Mouse (Mus musculus) ovary, postnatal 36 days (tissue): ENCODE data around the gene Polh.

Experiments used
- DNase-seq: peaks from one replicate; pipeline ENCODE4 v3.0.0; 2022; ENCODE audit warnings: low spot score, mixed read lengths

Gene Polh

DNA sequence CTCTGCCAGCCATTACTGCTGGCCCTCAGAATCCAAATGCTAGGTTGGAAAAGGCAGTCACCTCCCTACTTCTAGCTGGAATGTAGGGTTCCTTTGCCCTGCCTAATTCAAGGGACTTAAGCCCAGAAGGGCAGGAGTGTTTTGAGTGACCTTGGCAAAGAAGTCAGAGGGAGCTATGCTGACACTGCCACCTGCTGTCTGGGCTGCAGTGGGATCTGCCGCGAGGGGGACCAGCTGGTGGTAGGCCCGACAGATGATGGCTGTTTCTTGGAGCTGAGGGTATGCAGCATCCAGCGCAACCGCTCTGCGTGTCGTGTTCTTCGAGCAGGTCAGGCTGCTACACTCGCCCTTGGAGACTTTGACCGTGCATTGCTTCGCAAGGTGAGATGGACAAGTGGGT, 35.4 kb downstream of the Polh start:
- DNase-seq: peak; percentile 42

DNA sequence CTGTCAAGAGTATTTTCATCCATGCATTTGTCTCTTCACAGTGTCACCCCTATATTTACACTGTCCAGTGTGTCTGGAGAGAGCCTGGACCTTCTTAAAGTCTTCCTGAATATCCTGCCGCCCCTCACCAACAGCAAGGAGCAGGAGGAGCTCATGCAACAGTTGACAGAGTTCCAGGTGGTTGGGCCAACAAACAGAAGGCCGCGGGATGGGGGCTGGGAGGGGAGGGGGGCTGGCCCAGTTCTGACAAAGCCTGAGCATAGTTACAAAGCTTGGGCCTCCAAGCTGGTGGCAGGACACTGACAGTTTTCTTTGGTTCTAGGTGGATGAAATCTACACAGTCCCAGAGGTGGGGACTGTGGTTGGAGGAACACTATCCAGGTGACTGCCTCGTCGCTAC, 36.2 kb downstream of the Polh start:
- DNase-seq: no peak

DNA sequence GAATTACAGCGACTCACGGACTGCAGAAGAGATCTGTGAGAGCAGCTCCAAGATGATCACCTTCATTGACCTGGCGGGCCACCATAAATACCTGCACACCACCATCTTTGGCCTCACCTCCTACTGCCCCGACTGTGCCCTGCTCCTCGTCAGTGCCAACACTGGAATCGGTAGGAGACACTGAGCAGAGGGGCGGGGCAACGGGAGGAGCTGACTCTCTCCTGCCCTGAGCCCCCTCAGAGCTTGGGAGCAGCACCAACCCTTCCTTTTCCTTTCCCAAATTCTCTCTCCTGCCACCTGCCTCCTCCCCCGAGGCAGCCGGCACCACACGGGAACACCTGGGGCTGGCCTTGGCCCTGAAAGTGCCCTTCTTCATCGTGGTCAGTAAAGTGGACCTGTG, 37.0 kb downstream of the Polh start:
- no peak for DNase-seq

- DNase-seq: no peak
Measured at GRCm38 (mm10) chr17:46164791-46165190, 37.7 kb downstream of the Polh start.

- DNase-seq: no peak
Measured at GRCm38 (mm10) chr17:46164301-46164700, 38.1 kb downstream of the Polh start.

DNA sequence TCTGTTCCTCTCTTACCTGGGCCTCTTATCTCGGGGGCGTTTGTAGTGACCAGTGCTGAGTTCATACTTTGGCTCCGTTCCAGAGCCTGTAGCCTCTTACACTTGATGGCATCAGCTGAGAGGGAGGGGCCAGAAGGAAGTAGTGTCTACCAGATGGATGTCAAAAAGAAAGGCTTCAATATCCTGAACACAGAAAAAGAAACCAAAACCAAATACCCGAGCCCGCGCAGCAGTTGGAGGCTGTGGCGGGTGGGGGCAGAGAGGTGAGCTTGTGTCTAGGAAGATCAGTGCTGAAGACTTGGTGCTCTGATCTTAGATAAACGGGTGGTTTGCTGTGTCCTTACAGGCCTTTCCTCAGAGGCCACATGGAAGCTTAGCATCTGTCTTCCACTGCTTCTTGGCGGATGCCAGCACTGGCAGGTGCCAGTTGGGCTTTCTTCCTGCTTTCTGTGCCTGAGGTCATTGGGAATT, 39.5 kb downstream of the Polh start:
- no peak for DNase-seq

DNA sequence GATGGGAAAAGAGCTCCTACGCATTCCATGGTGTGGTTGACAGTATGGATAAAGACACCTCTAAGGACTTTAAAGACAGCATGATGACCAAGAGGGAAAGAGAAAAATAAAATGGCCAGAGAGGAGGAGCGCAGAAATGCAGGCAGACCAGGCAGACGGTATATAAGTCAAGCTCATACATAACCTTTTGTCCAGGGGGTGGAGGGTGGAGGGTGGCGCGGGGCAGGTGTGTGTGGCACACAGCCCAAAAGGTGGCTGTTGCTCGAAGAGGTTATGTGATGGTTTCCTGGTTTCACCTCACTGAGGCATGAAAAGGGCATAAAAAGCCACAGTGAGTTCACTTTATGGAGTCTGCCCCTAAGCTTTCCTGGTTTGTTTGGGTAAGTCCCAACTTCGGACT, 39.9 kb downstream of the Polh start:
- DNase-seq: no peak

- no peak for DNase-seq
Measured at GRCm38 (mm10) chr17:46161710-46162109, 40.7 kb downstream of the Polh start.

DNA sequence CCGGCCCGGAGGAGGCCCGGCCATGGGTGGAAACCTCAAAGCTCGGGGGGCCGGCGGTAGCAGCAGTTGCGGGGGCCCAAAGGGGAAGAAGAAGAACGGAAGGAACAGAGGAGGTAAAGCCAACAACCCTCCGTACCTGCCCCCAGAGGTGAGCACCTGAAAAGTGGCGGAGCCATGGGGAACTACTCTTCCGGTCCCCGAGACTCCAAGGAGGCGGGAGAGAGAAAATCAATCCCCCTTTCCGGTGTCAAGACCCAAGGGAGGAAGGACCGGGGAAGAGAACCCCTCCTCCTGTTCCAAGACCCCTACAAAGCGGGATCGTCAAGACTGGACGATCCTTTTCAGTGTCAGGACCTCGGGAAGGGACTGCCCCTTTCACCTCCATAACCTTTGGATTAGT, 41.3 kb downstream of the Polh start:
- DNase-seq: no peak

GRCm38 (mm10) chr17:46160686-46161085, 41.8 kb downstream of the Polh start, which contains the start of gene Gtpbp2:
Gene Gtpbp2 (plus strand): TSS chr17:46161032.
- peak; percentile 90 for DNase-seq

DNA sequence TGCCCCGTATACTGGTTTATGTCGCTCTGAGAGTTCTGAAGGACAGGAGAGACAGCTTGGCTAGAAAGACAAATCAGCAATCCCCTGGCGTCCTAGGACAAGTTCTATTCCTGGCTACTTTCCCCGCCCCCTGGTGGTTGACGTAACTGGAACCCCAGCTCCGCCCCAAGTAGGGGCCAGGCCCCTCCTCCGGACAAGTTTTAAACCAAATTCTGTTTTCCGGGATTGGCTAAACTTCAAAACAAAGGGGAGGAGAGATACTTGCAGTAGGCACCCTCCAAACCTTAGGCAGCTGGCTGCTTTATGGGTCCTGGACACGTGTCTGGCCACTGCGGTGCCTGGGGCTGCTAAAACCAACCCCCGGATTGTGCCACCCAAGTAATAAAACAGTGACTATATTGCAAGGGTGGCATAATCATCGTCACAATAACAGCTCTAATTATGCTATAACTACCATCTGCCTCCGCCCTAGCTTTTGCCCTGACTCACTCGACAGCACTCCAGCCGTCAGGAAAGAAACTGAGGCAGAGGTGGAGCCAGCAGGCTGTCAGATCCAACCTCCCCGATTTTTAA, 42.3 kb downstream of the Polh start:
- DNase-seq: peak; percentile 89

GRCm38 (mm10) chr17:46159236-46159635, 43.2 kb downstream of the Polh start:
- DNase-seq: no peak

DNA sequence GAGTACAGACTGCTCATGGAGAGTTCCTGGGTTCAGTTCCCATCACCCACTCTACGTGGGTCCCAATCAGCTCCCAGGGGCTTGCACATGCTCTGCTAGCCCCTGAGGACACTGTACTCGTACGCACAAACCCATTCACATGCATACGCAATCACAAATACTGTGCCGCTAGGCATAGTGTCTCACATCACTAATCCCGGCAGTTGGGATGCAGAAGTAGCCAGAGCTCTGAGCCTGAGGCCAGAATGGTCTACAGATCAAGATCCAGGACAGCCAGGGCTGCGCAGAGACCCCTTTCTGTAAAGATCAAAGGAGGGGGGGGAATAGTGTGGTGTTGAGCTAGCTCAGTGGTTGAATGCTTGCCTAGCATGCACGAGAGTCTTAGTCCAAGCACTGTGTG, 45.3 kb downstream of the Polh start:
- DNase-seq: no peak

DNA sequence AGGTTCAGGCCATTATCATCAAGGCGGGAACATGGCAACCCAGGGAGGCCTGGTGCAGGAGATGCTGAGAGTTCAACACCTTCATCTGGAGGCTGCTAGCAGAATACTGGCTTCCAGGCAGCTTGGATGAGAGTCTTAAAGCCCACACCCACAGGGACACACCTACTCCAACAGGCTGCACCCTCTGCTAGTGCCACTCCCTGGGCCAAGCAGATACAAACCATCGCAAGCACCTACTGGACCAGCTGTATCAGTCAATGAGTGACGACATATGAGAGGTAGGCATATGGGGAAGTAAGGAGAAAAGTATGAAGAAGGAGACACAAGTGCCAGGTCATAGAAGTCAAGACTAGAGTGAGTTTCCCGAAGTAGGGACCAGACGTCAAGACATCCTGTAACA, 45.8 kb downstream of the Polh start:
- no peak for DNase-seq

DNA sequence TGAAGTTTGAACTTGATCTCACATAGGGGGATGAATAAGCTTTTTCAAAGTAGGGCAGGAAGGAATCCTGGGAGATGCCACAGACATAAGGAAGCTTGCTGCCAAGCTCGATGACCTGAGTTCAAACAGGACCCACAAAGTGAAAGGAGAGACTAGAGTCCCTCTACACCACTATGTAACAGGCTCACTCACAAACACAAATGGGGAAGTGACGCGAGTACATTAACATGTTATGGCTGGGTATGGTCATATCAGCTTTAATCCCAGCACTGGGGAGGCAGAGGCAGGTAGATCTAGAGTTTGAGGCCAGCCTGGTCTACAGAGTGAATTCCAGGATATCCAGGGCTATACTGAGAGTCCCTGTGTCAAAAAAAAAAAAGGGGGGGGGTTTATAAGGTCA, 48.1 kb downstream of the Polh start:
- no peak for DNase-seq

DNA sequence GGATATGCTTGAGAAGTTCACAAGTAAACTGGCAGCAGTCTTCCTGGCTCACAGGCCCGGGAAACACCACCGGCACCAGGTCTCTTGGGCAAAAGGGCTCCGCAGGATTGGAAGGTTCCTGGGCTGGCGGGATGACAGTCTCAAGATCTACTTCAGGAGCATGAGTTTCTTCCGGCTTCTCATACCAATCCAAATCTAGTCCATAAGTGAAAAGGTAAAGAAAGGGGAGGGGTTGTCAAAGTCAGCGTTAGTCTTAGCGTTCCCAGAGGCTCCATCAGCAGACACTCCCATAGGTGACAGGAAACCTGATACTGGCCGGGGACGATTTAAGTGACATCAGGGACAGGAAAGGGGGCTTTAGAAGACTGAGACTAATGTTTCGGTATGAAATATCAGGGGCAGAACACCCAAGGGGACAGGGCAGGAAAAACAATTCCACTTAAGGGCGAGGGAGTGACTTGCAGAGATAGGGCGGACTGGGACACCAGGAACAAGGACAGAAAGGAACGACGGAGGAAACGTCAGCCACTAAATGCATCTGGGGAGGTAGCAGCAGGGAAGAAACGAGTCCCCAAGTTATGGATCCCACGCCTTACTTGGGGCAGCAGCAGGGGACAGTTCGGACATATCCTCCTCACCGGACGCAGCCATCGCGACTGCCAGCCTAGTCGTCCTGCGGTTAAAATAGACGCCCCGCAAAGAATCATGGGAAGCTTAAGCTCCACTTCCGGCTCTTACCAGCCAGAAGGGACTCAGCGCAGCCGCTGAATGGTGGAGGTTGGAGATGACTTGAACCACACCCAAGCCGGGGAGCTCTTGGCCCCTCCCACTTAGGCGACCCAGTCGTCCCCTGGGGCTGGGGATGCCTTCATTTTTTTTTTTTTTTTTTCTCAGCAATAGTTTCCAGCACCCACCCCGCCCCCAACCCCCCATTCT, 49.3 kb downstream of the Polh start, which contains the start of gene Mad2l1bp:
Gene Mad2l1bp, minus strand, starts transcription at position 707 of the 936 bp plus-strand sequence.
- peak; percentile 81 for DNase-seq

- peak; percentile 83 for DNase-seq
Measured at GRCm38 (mm10) chr17:46143578-46144423, 58.6 kb downstream of the Polh start, which contains the start of gene Rsph9. Gene Rsph9 (minus strand): TSS chr17:46144216.

- DNase-seq: no peak
Measured at GRCm38 (mm10) chr17:46139872-46140271, 62.6 kb downstream of the Polh start.

GRCm38 (mm10) chr17:46138563-46139236, 63.7 kb downstream of the Polh start:
- DNase-seq: no peak

GRCm38 (mm10) chr17:46132862-46133261, 69.6 kb downstream of the Polh start:
- no peak for DNase-seq

DNA sequence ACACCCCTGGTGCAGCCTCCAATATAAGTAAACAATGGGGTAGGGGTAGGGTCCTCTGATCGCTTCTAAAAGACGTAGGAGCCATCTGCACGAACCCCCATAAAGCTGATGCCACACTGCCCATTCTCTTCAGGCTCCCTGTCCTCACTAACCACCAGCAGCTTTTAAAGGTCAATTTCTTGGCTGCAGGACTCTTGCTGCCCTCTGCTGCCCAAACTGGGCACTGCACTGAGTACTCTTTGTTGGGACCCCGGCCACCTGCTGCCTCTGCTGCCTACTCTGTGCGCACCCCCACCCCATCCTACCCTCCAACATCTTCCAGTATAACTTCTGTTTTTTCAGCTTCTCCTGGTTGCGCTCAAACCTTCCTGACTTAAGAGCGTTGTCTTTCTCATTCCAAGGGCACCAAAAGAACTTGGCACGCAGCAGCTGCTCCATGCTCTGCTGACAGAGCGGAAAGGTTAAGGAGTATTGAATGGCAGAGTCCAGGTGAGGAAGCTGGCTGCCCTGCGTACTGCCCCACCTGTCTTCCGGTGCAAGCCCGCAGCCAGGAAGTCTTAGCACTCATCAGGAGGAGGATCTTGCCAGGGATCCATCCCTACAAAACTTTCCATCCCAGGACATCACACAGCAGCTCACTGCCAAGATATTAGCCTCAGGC, 70.3 kb downstream of the Polh start:
- DNase-seq: peak; percentile 75
